Mouse (Mus musculus) layer of hippocampus, adult 9-11 months (tissue): ENCODE results near the gene Pkp4.

Experiments
- DNase-seq: peaks from one replicate; pipeline ENCODE4 v3.0.0; 2022

Pkp4 gene

GRCm38 (mm10) chr2:59184107-59185064 lies 23.7 kb downstream of the Pkp4 start:
- DNase-seq: no peak

GRCm38 (mm10) chr2:59186122-59186521 lies 25.5 kb downstream of the Pkp4 start:
- DNase-seq: no peak

DNA sequence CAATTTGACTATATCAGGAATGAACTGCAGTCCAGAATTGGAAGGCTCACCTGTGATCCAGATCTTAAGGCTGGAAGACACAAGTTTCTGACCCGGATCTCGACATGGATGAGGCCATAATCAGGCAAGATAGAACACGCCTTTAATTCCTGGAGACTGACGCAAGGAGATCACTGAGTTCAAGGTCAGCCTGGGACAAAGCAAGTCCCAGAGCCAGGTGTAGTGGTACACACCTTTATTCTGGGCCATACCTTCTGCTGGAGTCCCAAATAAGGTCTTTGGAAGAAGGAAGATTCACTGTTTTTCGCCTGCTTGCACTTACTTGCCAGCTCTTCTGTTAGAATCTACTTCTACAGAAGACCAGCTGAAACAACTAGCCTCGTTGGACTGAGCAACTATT lies 26.3 kb downstream of the Pkp4 start:
- no peak for DNase-seq

GRCm38 (mm10) chr2:59188306-59188705 lies 27.7 kb downstream of the Pkp4 start:
- DNase-seq: no peak

GRCm38 (mm10) chr2:59189661-59190185 lies 29.1 kb downstream of the Pkp4 start:
- DNase-seq: no peak

GRCm38 (mm10) chr2:59190186-59190585 lies 29.5 kb downstream of the Pkp4 start:
- no peak for DNase-seq

- no peak for DNase-seq
Measured at GRCm38 (mm10) chr2:59191466-59191865, 30.8 kb downstream of the Pkp4 start.

DNA sequence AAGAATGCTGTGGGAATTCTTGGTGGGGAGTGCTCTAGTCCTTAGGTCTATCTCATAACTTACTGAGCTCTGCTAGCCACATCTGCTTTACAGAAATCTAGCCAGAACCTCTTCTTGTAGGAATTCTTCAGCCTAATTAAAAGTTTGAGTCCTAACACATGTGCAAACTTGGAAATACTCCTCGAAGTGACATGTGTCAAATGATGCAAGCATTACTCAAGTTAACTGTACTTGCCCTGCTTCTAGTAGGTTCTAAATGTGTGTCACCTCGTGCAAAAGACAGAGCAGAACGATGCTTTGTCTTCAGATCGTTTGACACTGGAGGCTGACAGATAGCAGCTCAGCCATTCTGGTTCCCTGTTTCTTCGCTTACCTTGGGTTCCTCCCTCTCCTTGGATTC lies 32.5 kb downstream of the Pkp4 start:
- no peak for DNase-seq

- DNase-seq: no peak
Measured at GRCm38 (mm10) chr2:59197156-59197555, 36.5 kb downstream of the Pkp4 start.

- no peak for DNase-seq
Measured at GRCm38 (mm10) chr2:59199476-59199976, 38.9 kb downstream of the Pkp4 start.

DNA sequence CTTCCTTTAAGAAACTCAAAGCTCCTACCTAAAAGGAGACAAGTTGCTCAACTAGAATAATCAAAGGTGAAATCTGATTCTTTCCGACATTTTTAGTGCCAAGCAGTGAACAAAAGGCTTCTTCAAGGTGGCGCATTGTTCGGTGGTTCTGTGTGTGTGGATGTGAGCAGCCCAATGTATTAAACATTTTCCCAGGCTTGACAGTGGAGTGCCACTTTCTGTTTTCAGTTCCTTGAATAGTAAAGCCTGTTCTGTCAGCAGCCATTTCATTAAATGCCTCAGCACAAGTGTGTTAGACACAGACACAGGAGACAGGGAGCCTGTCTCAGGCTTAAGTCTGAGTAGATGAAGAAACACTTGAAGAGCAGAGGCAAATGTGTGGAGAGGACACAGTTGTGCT lies 39.9 kb downstream of the Pkp4 start:
- DNase-seq: no peak

DNA sequence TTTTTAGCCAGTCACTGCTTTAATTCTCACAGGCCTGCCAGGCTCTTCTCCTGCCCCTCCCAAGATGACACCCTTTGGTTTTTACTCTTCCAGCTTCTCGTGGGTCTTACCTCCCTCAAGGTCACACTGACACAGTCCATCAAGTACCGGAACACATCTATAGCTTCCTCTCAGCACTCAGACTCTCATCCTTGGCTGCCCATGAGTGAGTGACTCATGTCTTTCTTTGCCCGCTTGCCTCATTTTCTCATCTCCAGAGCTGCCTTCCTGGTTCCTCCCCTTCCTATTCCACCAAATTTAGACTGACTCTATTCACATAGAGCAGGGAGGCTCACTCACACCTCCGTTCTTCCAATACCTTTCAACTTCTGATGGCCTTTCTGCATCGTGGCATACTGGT lies 42.3 kb downstream of the Pkp4 start:
- no peak for DNase-seq

GRCm38 (mm10) chr2:59203627-59204425 lies 43.2 kb downstream of the Pkp4 start:
- DNase-seq: no peak

DNA sequence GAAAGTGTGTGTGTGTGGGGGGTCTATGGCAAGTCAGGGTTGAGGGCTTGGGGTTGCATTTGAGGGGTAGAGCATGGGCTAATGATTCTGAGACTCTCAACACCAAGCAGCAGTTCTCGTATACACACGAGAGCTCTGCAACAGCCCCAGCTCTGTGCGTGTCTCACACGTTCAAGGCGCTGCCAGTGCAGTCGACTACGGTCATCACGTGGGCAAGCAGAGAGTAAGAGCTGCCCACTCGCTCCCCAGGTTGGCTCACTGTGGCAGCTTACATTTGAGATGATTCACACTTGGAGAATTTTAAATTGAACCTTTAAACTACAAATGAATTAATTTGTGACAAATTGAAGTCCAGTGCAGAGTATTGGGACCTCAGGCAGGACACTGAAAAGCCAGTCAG lies 44.4 kb downstream of the Pkp4 start:
- DNase-seq: no peak

GRCm38 (mm10) chr2:59206190-59206589 lies 45.5 kb downstream of the Pkp4 start:
- DNase-seq: no peak

- DNase-seq: no peak
Measured at GRCm38 (mm10) chr2:59207240-59207639, 46.6 kb downstream of the Pkp4 start.

- no peak for DNase-seq
Measured at GRCm38 (mm10) chr2:59207725-59208124, 47.1 kb downstream of the Pkp4 start.

GRCm38 (mm10) chr2:59208276-59208675 lies 47.6 kb downstream of the Pkp4 start:
- DNase-seq: no peak

DNA sequence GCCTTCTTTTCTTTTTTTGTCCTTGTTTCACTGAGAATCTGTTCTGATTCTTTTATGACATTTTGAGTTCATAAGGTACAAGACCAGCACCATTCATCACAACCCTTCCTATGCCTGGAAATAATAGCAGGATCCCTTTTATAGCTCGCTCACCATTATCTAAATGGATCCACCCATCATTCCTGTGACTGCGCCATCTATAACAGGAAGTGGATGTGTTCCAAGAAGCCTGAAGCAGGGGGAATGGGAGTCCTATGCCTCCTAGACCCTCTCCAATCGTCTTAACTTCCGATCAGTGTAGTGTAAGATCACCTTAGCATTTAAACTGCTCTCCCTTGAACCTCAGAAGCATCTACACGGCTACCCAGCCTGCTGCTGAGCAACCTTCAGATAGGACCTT lies 50.4 kb downstream of the Pkp4 start:
- DNase-seq: no peak

GRCm38 (mm10) chr2:59212430-59212829 lies 51.8 kb downstream of the Pkp4 start:
- no peak for DNase-seq

- DNase-seq: no peak
Measured at GRCm38 (mm10) chr2:59212846-59213245, 52.2 kb downstream of the Pkp4 start.

GRCm38 (mm10) chr2:59217931-59218330 lies 57.3 kb downstream of the Pkp4 start:
- no peak for DNase-seq

DNA sequence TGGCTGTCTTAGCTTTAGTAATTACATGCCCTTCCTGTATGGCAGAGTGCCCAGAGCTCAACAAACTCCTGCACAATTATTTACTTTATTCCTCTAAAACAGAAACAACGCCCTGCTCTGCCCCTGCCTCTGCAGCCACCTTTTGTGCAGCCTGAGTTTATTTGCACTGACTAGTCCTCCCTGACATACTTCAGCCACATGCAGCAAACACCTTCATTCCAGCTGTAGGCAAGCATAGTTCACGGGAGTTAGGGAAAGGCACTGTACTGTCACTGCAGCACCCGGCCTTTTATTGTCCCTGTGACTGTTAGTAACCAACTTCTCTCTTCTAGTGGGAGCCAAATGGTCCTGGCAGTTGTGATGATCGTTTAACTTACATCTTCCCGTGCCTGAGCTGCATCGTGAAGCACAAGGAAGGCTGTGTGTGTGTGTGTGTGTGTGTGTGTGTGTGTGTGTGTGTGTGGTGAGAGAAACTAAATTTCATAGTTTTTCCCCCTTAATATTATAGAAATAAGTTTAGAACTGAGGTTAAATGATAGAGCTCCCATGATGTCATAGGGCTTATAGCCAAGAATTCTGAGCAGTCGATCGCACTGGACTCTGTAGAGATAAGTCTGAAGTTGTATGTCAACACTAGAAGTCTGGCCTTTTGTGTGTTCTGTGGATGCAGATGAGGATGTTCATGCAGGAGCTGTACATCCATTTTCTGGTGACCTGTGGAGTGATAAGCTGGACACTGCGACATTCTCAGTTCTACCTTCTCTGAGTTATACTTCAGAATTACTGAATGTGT lies 59.5 kb downstream of the Pkp4 start:
- DNase-seq: no peak
